Mouse (Mus musculus): ENCODE measurements at regions not wholly inside any gene's neighbourhood (a gene's known extent, or its start where the extent isn't known, plus 50 kb on each side); places are given as distances from the start of the nearest gene placed in this dataset.
"Not testable (repeated sequence)": the region's sequence is repeated elsewhere in the genome, so short reads cannot be mapped to it uniquely, and the experiment has no call there.

DNA sequence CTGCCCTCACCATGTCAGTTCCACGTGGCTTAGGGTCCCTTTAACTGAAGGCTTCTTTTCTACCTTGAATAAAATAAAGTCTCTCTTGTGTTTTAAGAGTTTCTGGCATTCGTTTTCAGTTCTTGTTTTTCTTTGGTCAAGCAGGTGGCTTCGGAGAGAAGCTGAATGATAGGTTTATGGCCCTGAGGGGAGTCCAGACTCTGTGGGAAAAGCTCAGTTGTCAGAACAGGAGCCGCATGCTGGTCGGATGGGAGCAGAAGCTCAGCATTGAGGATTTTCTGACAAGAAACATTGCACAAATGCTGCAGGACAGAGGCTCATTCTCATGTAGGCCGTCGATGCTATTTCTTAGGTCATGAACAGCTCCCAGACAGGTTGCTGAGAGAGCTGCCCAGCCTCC is 133.3 kb upstream of the Irx2 start:
- H3K27me3 ChIP-seq: peaks cover 13% of the 10 kb centered on the region; the same call in 1 of the 2 replicates
- H3K9ac ChIP-seq: no peak overlapping the region
- ATAC-seq (ENCODE audit: insufficient number of reproducible peaks, low FRiP score, low TSS enrichment, low read depth): no peak
- no peaks in the 10 kb centered on the region for H3K36me3 ChIP-seq
- WGBS: 40% methylated on average over 7 of the region's 7 CpGs
- no peaks in the 10 kb centered on the region for H3K4me1 ChIP-seq
- H3K4me2 ChIP-seq: no peak overlapping the region
- no peak overlapping the region for H3K4me3 ChIP-seq
- no peaks in the 10 kb centered on the region for H3K9me3 ChIP-seq
- H3K27ac ChIP-seq: no peak overlapping the region

DNA sequence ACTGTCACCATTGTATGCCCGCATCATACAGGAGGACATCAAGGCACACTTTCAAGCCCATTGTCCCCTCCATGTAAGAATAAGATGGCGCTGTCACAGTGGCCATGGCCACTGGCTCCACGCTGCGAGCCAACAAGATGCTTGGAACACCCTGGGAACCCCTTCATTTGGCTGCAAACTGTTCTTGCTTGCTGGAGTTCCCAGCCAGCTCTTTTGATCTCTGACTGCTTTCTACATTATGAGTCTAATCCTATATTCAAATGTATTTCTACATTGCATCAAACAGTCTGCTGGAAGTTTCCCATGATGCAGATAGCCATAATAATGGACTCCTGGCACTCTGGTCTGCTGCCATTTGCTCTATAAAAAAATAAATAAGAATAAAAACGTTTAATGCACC is 131.6 kb upstream of the Irx2 start:
- Histone ChIP-seq H3K4me2 (no peak overlapping the region), H3K27me3 (peaks cover 13% of the 10 kb centered on the region; the same call in 1 of the 2 replicates), H3K36me3 (no peaks in the 10 kb centered on the region), H3K9ac (no peak overlapping the region), H3K4me1 (no peaks in the 10 kb centered on the region), H3K4me3 (no peak overlapping the region), H3K27ac (no peak overlapping the region), H3K9me3 (no peaks in the 10 kb centered on the region)
- no peak for ATAC-seq (ENCODE audit: insufficient number of reproducible peaks, low FRiP score, low TSS enrichment, low read depth)
- WGBS: 75% methylated on average over 5 of the region's 5 CpGs

DNA sequence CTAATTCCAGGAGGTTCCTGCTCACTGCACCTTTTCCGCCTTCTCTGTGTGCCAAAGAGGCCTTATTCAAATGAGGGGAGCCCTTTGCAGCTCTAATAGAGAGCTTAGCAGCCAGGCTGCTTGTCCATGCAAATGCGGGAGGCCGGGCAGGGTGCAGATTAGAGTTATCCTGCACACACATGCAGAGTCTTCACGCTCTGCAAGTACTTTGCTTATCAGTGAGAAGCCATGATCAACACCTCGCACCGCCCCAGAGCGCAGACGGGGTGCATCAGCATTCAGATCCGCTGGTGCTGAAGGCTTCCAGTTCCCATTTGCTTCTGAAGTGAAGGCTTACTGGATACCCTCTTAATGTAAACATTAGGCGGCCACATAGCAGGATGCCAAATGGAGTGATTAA is 131.1 kb upstream of the Irx2 start:
- Histone ChIP-seq H3K27ac (no peak overlapping the region), H3K9me3 (no peaks in the 10 kb centered on the region), H3K4me3 (no peak overlapping the region), H3K9ac (no peak overlapping the region), H3K4me2 (no peak overlapping the region), H3K4me1 (no peaks in the 10 kb centered on the region), H3K27me3 (peaks cover 13% of the 10 kb centered on the region; the same call in 1 of the 2 replicates), H3K36me3 (no peaks in the 10 kb centered on the region)
- no peak for ATAC-seq (ENCODE audit: insufficient number of reproducible peaks, low FRiP score, low TSS enrichment, low read depth)
- 22% methylated on average over 10 of the region's 10 CpGs for WGBS

DNA sequence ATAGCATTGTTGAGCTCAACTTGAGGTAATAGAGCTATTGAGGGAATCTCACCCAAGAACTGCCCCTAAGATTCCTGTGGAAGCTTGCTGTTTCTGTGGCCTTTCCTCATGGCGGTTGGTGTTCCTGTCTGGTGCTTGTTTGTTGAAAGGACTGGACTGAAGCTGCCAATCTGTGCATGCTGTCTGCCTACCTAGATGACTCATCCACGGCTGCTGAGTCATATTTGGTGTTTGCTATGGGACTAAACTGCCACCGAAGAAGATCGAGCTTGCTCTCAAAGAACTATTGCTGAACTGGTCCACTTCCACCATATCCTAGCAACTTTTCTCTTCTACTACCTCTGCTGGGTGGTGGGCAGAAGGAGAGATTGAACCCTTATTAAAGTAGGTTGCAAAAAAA is 122.7 kb upstream of the Irx2 start:
- Histone ChIP-seq H3K9me3 (no peaks in the 10 kb centered on the region), H3K27me3 (no peaks in the 10 kb centered on the region), H3K4me3 (no peak overlapping the region), H3K27ac (no peak overlapping the region), H3K36me3 (no peaks in the 10 kb centered on the region), H3K4me2 (no peak overlapping the region), H3K4me1 (no peaks in the 10 kb centered on the region), H3K9ac (no peak overlapping the region)
- no peak for ATAC-seq (ENCODE audit: insufficient number of reproducible peaks, low FRiP score, low TSS enrichment, low read depth)
- WGBS: 89% methylated on average over 4 of the region's 4 CpGs

DNA sequence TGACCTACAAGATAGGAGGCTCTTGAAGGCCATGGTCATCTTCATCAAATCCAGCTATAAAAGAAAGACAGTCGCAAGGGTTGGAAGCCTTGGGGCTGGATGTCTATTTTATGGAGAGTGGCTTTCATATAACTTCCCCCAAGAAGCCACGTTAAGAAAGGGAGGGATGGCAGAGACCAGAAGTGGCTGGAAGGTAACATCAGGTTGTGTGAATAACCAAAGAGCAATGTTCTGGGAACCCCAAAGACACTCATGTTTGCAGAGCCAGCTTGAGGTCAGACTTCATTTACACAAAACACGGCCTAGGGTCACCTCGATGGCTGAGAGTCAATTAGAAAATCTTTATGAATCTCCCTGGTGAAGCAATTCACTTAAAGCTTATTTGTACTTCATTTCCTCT is 90.0 kb upstream of the Irx2 start:
- H3K9me3 ChIP-seq: no peaks in the 10 kb centered on the region
- no peak overlapping the region for H3K27ac ChIP-seq

DNA sequence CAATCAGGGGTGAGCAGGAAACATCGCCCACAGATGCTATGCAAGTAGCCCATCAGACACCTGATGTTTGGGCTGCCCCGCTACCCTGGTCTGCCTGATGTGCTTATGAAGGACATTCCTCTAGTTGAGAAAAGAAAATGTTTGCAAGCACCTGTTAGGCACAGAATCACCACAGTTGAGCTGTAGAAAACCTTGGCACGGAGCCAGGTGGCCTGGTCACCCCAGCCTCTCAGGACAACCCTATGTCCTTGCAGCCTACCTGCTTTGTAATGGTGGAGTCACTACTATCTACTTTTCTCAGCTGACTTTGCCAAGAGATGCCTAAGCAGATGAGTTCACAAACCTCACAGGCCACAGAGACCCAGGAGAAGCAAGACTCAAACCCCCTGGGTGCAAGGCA is 86.9 kb upstream of the Irx2 start:
- no peaks in the 10 kb centered on the region for H3K27me3 ChIP-seq
- 85% methylated on average over 3 of the region's 3 CpGs for WGBS
- no peaks in the 10 kb centered on the region for H3K9me3 ChIP-seq
- no peak overlapping the region for H3K9ac ChIP-seq
- H3K4me2 ChIP-seq: no peak overlapping the region
- no peak overlapping the region for H3K27ac ChIP-seq
- no peaks in the 10 kb centered on the region for H3K4me1 ChIP-seq
- no peaks in the 10 kb centered on the region for H3K36me3 ChIP-seq
- H3K4me3 ChIP-seq: no peak overlapping the region
- no peak for ATAC-seq (ENCODE audit: insufficient number of reproducible peaks, low FRiP score, low TSS enrichment, low read depth)

More for the DNA sequence above, 90.0 kb upstream of the Irx2 start:
- Histone ChIP-seq H3K9ac (no peak overlapping the region), H3K4me2 (no peak overlapping the region), H3K4me1 (no peaks in the 10 kb centered on the region), H3K36me3 (no peaks in the 10 kb centered on the region), H3K27me3 (no peaks in the 10 kb centered on the region), H3K4me3 (no peak overlapping the region)
- no peak for ATAC-seq (ENCODE audit: insufficient number of reproducible peaks, low FRiP score, low TSS enrichment, low read depth)
- WGBS: 85% methylated on average over 4 of the region's 4 CpGs

DNA sequence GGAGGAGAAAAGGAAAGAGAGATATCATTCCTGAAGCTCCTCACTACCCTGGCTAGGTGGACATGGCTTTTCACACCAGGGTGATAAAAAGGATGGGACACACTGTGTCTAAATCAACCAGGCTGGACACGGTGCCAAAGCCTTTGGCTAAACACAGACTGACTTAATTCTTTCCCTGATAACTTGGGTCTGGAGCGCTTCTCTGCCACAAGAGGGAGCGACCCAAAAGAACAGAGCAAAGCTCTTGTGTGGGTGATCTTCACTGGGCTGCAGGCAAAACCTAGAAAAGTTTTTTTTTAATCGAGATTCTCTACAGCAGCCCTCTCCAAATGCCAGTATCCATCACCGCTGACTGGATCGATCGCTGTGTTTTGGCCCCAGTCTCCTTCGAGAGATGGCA is 70.7 kb upstream of the Irx2 start:
- WGBS: 74% methylated on average over 8 of the region's 8 CpGs
- Histone ChIP-seq H3K27ac (no peak overlapping the region), H3K27me3 (0 out of 2 replicates have a peak, but pooled peaks cover 3% of the 10 kb centered on the region), H3K9ac (no peak overlapping the region), H3K9me3 (no peaks in the 10 kb centered on the region), H3K36me3 (no peaks in the 10 kb centered on the region), H3K4me1 (no peaks in the 10 kb centered on the region), H3K4me2 (no peak overlapping the region), H3K4me3 (no peak overlapping the region)
- no peak for ATAC-seq (ENCODE audit: insufficient number of reproducible peaks, low FRiP score, low TSS enrichment, low read depth)

DNA sequence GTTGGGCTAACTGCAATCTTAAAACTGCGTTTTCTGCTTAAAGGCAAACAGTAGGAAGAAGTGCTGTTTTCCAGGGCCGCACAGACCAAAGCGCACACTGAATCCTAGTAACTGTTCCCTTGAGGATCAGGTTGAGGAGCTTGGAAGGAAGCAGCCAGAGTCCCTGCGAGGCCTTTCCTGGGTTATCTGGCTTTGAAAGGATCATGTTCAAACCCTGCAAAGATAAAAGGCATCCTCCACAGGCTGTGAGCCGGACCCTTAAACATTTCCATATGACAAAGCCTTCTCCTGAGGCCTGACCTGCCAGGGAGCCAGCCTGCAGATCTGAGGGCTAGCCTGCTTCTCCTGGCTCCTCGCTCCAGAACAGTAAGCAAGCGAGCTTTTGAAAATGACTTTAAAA is 56.7 kb upstream of the Irx2 start:
- no peak for ATAC-seq (ENCODE audit: insufficient number of reproducible peaks, low FRiP score, low TSS enrichment, low read depth)
- Histone ChIP-seq H3K27ac (no peak overlapping the region), H3K9me3 (no peaks in the 10 kb centered on the region), H3K4me2 (no peak overlapping the region), H3K36me3 (no peaks in the 10 kb centered on the region), H3K4me1 (no peaks in the 10 kb centered on the region), H3K9ac (no peak overlapping the region), H3K27me3 (peaks cover 2% of the 10 kb centered on the region; the same call in 1 of the 2 replicates), H3K4me3 (no peak overlapping the region)
- WGBS: 23% methylated on average over 7 of the region's 7 CpGs

DNA sequence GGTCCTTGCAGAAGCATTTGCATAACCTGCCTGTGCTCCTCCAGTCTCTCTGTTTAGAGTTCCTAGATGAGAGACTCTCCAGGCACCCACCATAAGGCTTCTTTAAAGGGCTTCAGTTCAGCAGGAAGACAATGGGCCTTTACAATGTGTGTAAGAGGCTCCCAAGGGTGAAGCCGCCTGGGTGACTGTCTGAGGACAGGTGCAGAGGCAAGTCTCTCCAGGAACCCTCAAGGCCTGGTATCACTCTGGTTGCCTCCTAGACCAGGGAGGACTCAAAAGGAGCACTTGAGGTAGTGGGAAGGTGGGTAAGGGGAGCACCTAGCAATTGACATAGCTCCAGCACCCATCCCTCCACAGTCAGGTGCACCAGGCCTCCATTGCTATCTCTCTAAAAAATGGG is 55.8 kb upstream of the Irx2 start:
- 52% methylated on average over 1 of the region's 1 CpGs for WGBS
- no peak overlapping the region for H3K9ac ChIP-seq
- no peak overlapping the region for H3K4me3 ChIP-seq
- ATAC-seq (ENCODE audit: insufficient number of reproducible peaks, low FRiP score, low TSS enrichment, low read depth): no peak
- H3K9me3 ChIP-seq: no peaks in the 10 kb centered on the region
- H3K27ac ChIP-seq: no peak overlapping the region
- H3K36me3 ChIP-seq: no peaks in the 10 kb centered on the region
- H3K27me3 ChIP-seq: peaks cover 2% of the 10 kb centered on the region; the same call in 1 of the 2 replicates
- no peak overlapping the region for H3K4me2 ChIP-seq
- no peaks in the 10 kb centered on the region for H3K4me1 ChIP-seq

DNA sequence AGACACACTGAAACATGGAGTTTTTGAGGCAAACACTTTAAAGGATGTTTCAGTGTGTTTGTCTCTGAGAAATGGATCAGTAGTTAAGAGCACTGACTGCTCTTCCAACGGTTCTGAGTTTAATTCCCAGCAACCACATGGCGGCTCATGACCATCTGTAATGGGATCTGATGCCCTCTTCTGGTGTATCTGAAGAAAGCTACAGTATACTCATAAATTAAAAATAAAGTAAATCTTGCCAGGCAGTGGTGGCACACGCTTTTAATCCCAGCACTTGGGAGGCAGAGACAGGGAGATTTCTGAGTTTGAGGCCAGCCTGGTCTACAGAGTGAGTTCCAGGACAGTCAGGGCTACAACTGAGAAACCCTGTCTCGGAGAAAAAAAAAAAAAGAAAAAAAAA is 54.5 kb upstream of the Irx2 start:
- WGBS: 75% methylated on average over 4 of the region's 4 CpGs
- not testable (repeated sequence) for ATAC-seq (ENCODE audit: insufficient number of reproducible peaks, low FRiP score, low TSS enrichment, low read depth); H3K27me3 ChIP-seq

DNA sequence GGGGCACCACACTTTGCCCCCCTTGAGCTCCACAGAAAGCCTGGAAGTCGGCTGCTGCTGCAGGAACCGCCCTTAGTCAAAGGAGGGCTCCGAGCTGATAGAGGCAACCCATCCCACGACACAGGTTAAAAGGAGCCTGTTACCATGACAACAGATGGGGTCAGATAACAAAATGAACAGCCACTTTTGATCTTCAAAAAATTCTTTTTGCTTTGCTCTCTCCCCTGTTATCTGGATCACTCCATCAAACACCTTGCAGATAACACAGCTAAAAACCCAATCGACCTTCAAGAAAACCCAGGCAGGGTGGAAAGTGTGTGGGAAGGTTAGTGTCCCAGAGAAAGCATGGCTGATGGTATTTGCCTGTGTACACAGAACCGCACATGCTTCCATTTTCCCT is 52.1 kb upstream of the Irx2 start:
- Histone ChIP-seq H3K4me1 (no peaks in the 10 kb centered on the region), H3K4me2 (no peak overlapping the region), H3K27ac (no peak overlapping the region), H3K36me3 (no peaks in the 10 kb centered on the region), H3K9me3 (no peaks in the 10 kb centered on the region), H3K4me3 (no peak overlapping the region), H3K9ac (no peak overlapping the region), H3K27me3 (peaks cover 2% of the 10 kb centered on the region; the same call in 1 of the 2 replicates)
- no peak for ATAC-seq (ENCODE audit: insufficient number of reproducible peaks, low FRiP score, low TSS enrichment, low read depth)
- WGBS: 25% methylated on average over 6 of the region's 6 CpGs

More for the DNA sequence above, 54.5 kb upstream of the Irx2 start:
- H3K4me3 ChIP-seq, H3K36me3 ChIP-seq, H3K9me3 ChIP-seq, H3K4me1 ChIP-seq, H3K9ac ChIP-seq, H3K4me2 ChIP-seq, H3K27ac ChIP-seq: not testable (repeated sequence)

DNA sequence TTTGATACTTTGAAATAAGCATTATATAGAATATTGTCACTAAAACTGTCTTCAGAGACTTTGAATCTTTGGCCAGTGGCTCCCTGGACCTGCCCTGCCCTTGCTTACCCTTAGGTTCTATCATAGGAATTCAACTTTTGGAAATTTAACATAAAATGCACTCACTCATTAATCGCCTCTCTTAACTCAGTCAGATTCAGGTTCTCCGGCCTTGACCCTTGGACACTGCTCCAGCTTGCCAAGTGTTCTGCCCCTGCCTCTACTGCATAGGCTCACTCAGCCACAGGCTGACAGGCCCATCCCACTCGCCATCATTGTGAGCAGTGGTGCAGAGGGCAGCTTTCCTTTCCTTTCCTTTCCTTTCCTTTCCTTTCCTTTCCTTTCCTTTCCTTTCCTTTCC is 50.2 kb upstream of the Irx2 start:
- no peaks in the 10 kb centered on the region for H3K9me3 ChIP-seq
- H3K4me1 ChIP-seq: no peaks in the 10 kb centered on the region
- no peak overlapping the region for H3K9ac ChIP-seq
- no peak for ATAC-seq (ENCODE audit: insufficient number of reproducible peaks, low FRiP score, low TSS enrichment, low read depth)
- H3K4me2 ChIP-seq: no peak overlapping the region
- no peak overlapping the region for H3K27ac ChIP-seq
- peaks cover 2% of the 10 kb centered on the region; the same call in 1 of the 2 replicates for H3K27me3 ChIP-seq
- no peak overlapping the region for H3K4me3 ChIP-seq
- H3K36me3 ChIP-seq: no peaks in the 10 kb centered on the region
- WGBS: 82% methylated on average over 3 of the region's 3 CpGs
